Mouse (Mus musculus) lung, postnatal 4 days (tissue): ENCODE data around the gene Tubb2a.
A peak's percentile ranks its signal among the peaks of the same experiment; 100 is the strongest.
"Not testable (repeated sequence)": the region's sequence is repeated elsewhere in the genome, so short reads cannot be mapped to it uniquely, and the experiment has no call there.

Experiments
- DNase-seq, 2 experiments: peaks; one replicate each; pipeline ENCODE4 v3.0.0; 2021

Gene Tubb2a

GRCm38 (mm10) chr13:34088871-34089288 lies 11.1 kb upstream of the Tubb2a start:
- no peak for DNase-seq

- DNase-seq, result not testable (repeated sequence)
These were observed 10.4 kb upstream of the Tubb2a start for GRCm38 (mm10) chr13:34088201-34088649.

- DNase-seq, result no peak
These were observed 9.4 kb upstream of the Tubb2a start for GRCm38 (mm10) chr13:34087052-34087812.

- DNase-seq, result peak in 1 of 2 experiments; percentile 28
These were observed 6.4 kb upstream of the Tubb2a start for GRCm38 (mm10) chr13:34084026-34084750.

GRCm38 (mm10) chr13:34081926-34082325 lies 4.1 kb upstream of the Tubb2a start:
- DNase-seq, result no peak

GRCm38 (mm10) chr13:34079801-34080200 lies 2.0 kb upstream of the Tubb2a start:
- no peak for DNase-seq

GRCm38 (mm10) chr13:34078500-34079280 lies 883 bp upstream of the Tubb2a start:
- no peak for DNase-seq

- peak; percentile 49 to 57 for DNase-seq
These were observed 981 bp downstream of the Tubb2a start for GRCm38 (mm10) chr13:34076561-34077491.

GRCm38 (mm10) chr13:34075893-34076292 lies 1.9 kb downstream of the Tubb2a start:
- not testable (repeated sequence) for DNase-seq

GRCm38 (mm10) chr13:34074441-34074840 lies 3.4 kb downstream of the Tubb2a start:
- not testable (repeated sequence) for DNase-seq

GRCm38 (mm10) chr13:34072847-34073246 lies 5.0 kb downstream of the Tubb2a start:
- no peak for DNase-seq

- no peak for DNase-seq
These were observed 6.0 kb downstream of the Tubb2a start for GRCm38 (mm10) chr13:34071836-34072235.

- no peak for DNase-seq
These were observed 7.5 kb downstream of the Tubb2a start for GRCm38 (mm10) chr13:34070296-34070695.

GRCm38 (mm10) chr13:34066351-34066750 lies 11.5 kb downstream of the Tubb2a start:
- DNase-seq, result no peak

GRCm38 (mm10) chr13:34062466-34062865 lies 15.3 kb downstream of the Tubb2a start:
- DNase-seq, result peak; percentile 38 to 59

GRCm38 (mm10) chr13:34060061-34060460 lies 17.7 kb downstream of the Tubb2a start:
- DNase-seq, result no peak

GRCm38 (mm10) chr13:34057252-34057651 lies 20.6 kb downstream of the Tubb2a start:
- no peak for DNase-seq

- no peak for DNase-seq
These were observed 22.8 kb downstream of the Tubb2a start for GRCm38 (mm10) chr13:34054983-34055382.

- DNase-seq, result no peak
These were observed 23.4 kb downstream of the Tubb2a start for GRCm38 (mm10) chr13:34054391-34054790.

GRCm38 (mm10) chr13:34053673-34054282 lies 24.0 kb downstream of the Tubb2a start:
- DNase-seq, result no peak

- no peak for DNase-seq
These were observed 26.1 kb downstream of the Tubb2a start for GRCm38 (mm10) chr13:34051692-34052091.

GRCm38 (mm10) chr13:34050479-34050878 lies 27.3 kb downstream of the Tubb2a start:
- DNase-seq, result no peak
